Comparison of ENCODE assay signal across 10 mouse cellular contexts in genomic region chr10:68842023-68842735, GRCm38 (mm10).
DNase-seq lines count a peak whose midpoint lies in the region; ATAC-seq lines count a peak whose summit lies in the region.
"Had no signal": no experiment of that assay in that cellular context is flagged by ENCODE, and none has a peak within 500 bp of the region (broad histone marks: within the 10 kb centered on the region; RNA-seq: fewer than 3 reads in every experiment).

No protein-coding gene starts in this region.

- H3K36me3 ChIP-seq in midbrain, embryonic 11.5 days (ENCODE audit: control insufficient read depth, insufficient read depth, low read length) = no peaks in the 10 kb centered on the region
- H3K36me3 ChIP-seq in midbrain, embryonic 10.5 days = no peaks in the 10 kb centered on the region
- H3K36me3 ChIP-seq in intestine, embryonic 15.5 days = no peaks in the 10 kb centered on the region
- H3K36me3 ChIP-seq: G1E had no signal

- intact Hi-C loops in heart, postnatal 10 days (cut with DNase I) = loop anchor here (2.0 kb wide), 1 partner anchor 27 kb away; no protein-coding TSS in a partner anchor

- ATAC-seq in midbrain, embryonic 11.5 days (ENCODE audit: low FRiP score) = no peak
- ATAC-seq in intestine, embryonic 15.5 days = no peak

- no peak overlapping the region for H3K27ac ChIP-seq in midbrain, embryonic 11.5 days (ENCODE audit: low read depth, low read length)
- no peak overlapping the region for H3K27ac ChIP-seq in midbrain, embryonic 10.5 days (replicated peaks)
- no peak overlapping the region for H3K27ac ChIP-seq in intestine, embryonic 15.5 days

- no peak overlapping the region for H3K4me3 ChIP-seq in midbrain, embryonic 11.5 days (ENCODE audit: low read depth, low read length)
- no peak overlapping the region for H3K4me3 ChIP-seq in midbrain, embryonic 10.5 days
- H3K4me3 ChIP-seq in intestine, embryonic 15.5 days (replicated peaks) = no peak overlapping the region
- H3K4me3 ChIP-seq: megakaryocyte, embryonic 14.5 days had no signal

- H3K27me3 ChIP-seq in midbrain, embryonic 11.5 days (ENCODE audit: control insufficient read depth, insufficient read depth, low read length) = no peaks in the 10 kb centered on the region
- no peaks in the 10 kb centered on the region for H3K27me3 ChIP-seq in midbrain, embryonic 10.5 days (ENCODE audit: low read depth, poor library complexity, severe bottlenecking)
- H3K27me3 ChIP-seq in intestine, embryonic 15.5 days (replicated peaks) = no peaks in the 10 kb centered on the region
- H3K27me3 ChIP-seq: megakaryocyte, embryonic 14.5 days had no signal

- H3K9ac ChIP-seq in midbrain, embryonic 11.5 days (ENCODE audit: low read length) = no peak overlapping the region
- no peak overlapping the region for H3K9ac ChIP-seq in intestine, embryonic 15.5 days

- H3K4me2 ChIP-seq in midbrain, embryonic 11.5 days = no peak overlapping the region
- H3K4me2 ChIP-seq in intestine, embryonic 15.5 days (replicated peaks) = no peak overlapping the region

- 78% methylated on average over 13 of the region's 13 CpGs for WGBS in midbrain, embryonic 11.5 days
- WGBS in midbrain, embryonic 10.5 days = 85% methylated on average over 13 of the region's 13 CpGs
- 61% methylated on average over 13 of the region's 13 CpGs for WGBS in intestine, embryonic 15.5 days

- no peaks in the 10 kb centered on the region for H3K9me3 ChIP-seq in midbrain, embryonic 11.5 days (ENCODE audit: control insufficient read depth, low read length)
- no peaks in the 10 kb centered on the region for H3K9me3 ChIP-seq in midbrain, embryonic 10.5 days (replicated peaks)
- no peaks in the 10 kb centered on the region for H3K9me3 ChIP-seq in intestine, embryonic 15.5 days

- DNase-seq in midbrain, embryonic 11.5 days (ENCODE audit: low spot score, missing footprints) = peak; percentile 79
- no peak for DNase-seq in midbrain, embryonic 10.5 days (ENCODE audit: low spot score)
- DNase-seq in heart, postnatal 10 days = peak; percentile 57 to 65
- peak; percentile 10 to 15 for DNase-seq in lung, adult 18-20 months
- no peak for DNase-seq in spleen, adult 12 weeks (ENCODE audit: low spot score)
- no peak for DNase-seq in cerebellum, postnatal 25 days
- no peak for DNase-seq in left cerebral cortex, adult 8-10 months (ENCODE audit: low spot score in 2 of 2)

- no peaks in the 10 kb centered on the region for H3K4me1 ChIP-seq in midbrain, embryonic 11.5 days (ENCODE audit: control insufficient read depth, insufficient read depth, low read length)
- H3K4me1 ChIP-seq in midbrain, embryonic 10.5 days = no peaks in the 10 kb centered on the region
- no peaks in the 10 kb centered on the region for H3K4me1 ChIP-seq in intestine, embryonic 15.5 days (replicated peaks)
- H3K4me1 ChIP-seq: megakaryocyte, embryonic 14.5 days had no signal

Comparison
In these comparisons a context has a peak if more than half of its experiments do, and no peak if none do; other contexts are left out.
1. DNase-seq: peak in midbrain, embryonic 11.5 days (single experiment), heart, postnatal 10 days (2 of 2) and lung, adult 18-20 months (2 of 2); none in midbrain, embryonic 10.5 days (single experiment), spleen, adult 12 weeks (single experiment), cerebellum, postnatal 25 days (0 of 2) and left cerebral cortex, adult 8-10 months (0 of 2).